Mouse (Mus musculus) bone marrow, adult 2 months (tissue): ENCODE measurements around the gene Iqgap3. TPM values are rescaled to one million over a fixed set of nuclear protein-coding genes. Genes with fewer than 3 reads are reported as not detected.

ENCODE experiments used
- H3K27ac ChIP-seq: fragments of 200-500 bp; 2 replicates; pipeline ENCODE4 v1.5.1; 2012; ENCODE audit warnings: low read depth, mild to moderate bottlenecking, control low read depth, inconsistent platforms, low read length; ENCODE audit not compliant: control insufficient read depth, poor library complexity, insufficient read depth
- H3K4me1 ChIP-seq: fragments of 200-500 bp; 2 replicates; pipeline ENCODE4 v1.6.1; 2011; ENCODE audit warnings: low read length; ENCODE audit not compliant: control insufficient read depth, insufficient read depth
- H3K4me3 ChIP-seq: fragments of 200-500 bp; replicated peaks from 2 replicates; pipeline ENCODE3; 2011; ENCODE audit warnings: mild to moderate bottlenecking, low read depth, low read length, control low read depth; ENCODE audit not compliant: control insufficient read depth
- CTCF ChIP-seq: fragments of 200-500 bp; IDR thresholded peaks from 2 replicates; pipeline ENCODE4 v1.5.1; 2011; ENCODE audit warnings: low read length, control low read depth; ENCODE audit not compliant: control insufficient read depth, insufficient read depth
- POLR2A ChIP-seq: fragments of 200-500 bp; IDR thresholded peaks from 2 replicates; pipeline ENCODE4 v1.6.1; 2011; ENCODE audit warnings: low read depth, mild to moderate bottlenecking, control low read depth, low read length, borderline replicate concordance; ENCODE audit not compliant: control insufficient read depth
- WGBS: fragments of 180-500 bp; shearing (Covaris S2); methylation state at CpG from one replicate; pipeline ENCODE4 v1.1.7; 2018; 5-methylcytosine and 5-hydroxymethylcytosine counted together
- polyA plus RNA-seq: library from polyadenylated mRNA; stranded (reverse); fragments of >200 nt; gene quantifications from 2 replicates; pipeline ENCODE4 v1.2.4, GENCODE M21; 2011; ENCODE audit warnings: low replicate concordance; ENCODE audit not compliant: missing spikeins, insufficient read depth, insufficient read length

Gene Iqgap3
- polyA plus RNA-seq, 1 experiment: 21.5 TPM

- Histone ChIP-seq H3K27ac (no peak overlapping the region), H3K4me3 (no peak overlapping the region), H3K4me1 (no peaks in the 10 kb centered on the region; the same call in 1 of the 2 replicates)
- WGBS: 61% methylated on average over 6 of the region's 6 CpGs
- TF ChIP-seq CTCF (no peak), POLR2A (no peak)
These were observed 20.4 kb downstream of the Iqgap3 start for GRCm38 (mm10) chr3:88102196-88102595.

GRCm38 (mm10) chr3:88102611-88103010 is 20.8 kb downstream of the Iqgap3 start:
- Histone ChIP-seq H3K4me1 (no peaks in the 10 kb centered on the region; the same call in 1 of the 2 replicates), H3K4me3 (no peak overlapping the region), H3K27ac (no peak overlapping the region)
- no peak for TF ChIP-seq POLR2A
- TF ChIP-seq CTCF: no peak
- 24% methylated on average over 6 of the region's 6 CpGs for WGBS

GRCm38 (mm10) chr3:88106126-88106525 is 24.4 kb downstream of the Iqgap3 start:
- Histone ChIP-seq H3K4me3 (no peak overlapping the region), H3K4me1 (peaks cover 1% of the 10 kb centered on the region; the same call in 1 of the 2 replicates), H3K27ac (no peak overlapping the region)
- 91% methylated on average over 4 of the region's 4 CpGs for WGBS
- no peak for TF ChIP-seq POLR2A
- no peak for TF ChIP-seq CTCF

- no peak overlapping the region for H3K27ac ChIP-seq
- 85% methylated on average over 6 of the region's 6 CpGs for WGBS
- H3K4me3 ChIP-seq: no peak overlapping the region
- peaks cover 1% of the 10 kb centered on the region; the same call in 1 of the 2 replicates for H3K4me1 ChIP-seq
- TF ChIP-seq CTCF (no peak), POLR2A (no peak)
These were observed 27.4 kb downstream of the Iqgap3 start for GRCm38 (mm10) chr3:88109126-88109525.

- Histone ChIP-seq H3K4me1 (peaks cover 1% of the 10 kb centered on the region; the same call in 1 of the 2 replicates), H3K27ac (no peak overlapping the region), H3K4me3 (no peak overlapping the region)
- WGBS: 93% methylated on average over 12 of the region's 12 CpGs
- TF ChIP-seq POLR2A (no peak), CTCF (no peak)
These were observed 32.6 kb downstream of the Iqgap3 start for GRCm38 (mm10) chr3:88114396-88114795.

DNA sequence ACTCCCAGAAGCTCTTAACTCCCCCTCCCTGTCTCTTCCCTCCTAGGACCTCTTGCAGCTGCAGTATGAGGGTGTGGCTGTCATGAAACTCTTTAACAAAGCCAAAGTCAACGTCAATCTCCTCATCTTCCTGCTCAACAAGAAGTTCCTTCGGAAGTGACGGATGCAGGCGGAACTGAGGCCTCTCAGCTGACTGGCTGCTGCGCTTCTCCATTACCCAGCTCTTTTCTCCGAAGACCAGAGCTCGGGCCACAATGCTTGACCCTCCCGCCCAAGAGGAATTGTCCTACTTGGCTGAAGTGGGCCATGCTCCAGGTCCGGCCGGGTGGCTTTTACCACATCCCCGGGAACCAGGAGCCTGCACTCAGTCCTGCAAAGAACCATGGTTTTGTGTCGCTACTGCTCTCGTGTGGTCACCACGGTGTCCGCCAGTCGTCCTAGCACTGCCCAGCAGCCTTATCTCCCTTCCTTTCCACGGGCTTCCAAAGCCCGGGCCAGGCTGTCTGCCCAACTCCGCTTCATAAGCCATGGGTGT is 38.4 kb downstream of the Iqgap3 start:
- H3K4me3 ChIP-seq: no peak overlapping the region
- no peak for TF ChIP-seq CTCF
- no peak for TF ChIP-seq POLR2A
- no peak overlapping the region for H3K27ac ChIP-seq
- WGBS: 90% methylated on average over 19 of the region's 19 CpGs
- no peaks in the 10 kb centered on the region for H3K4me1 ChIP-seq

DNA sequence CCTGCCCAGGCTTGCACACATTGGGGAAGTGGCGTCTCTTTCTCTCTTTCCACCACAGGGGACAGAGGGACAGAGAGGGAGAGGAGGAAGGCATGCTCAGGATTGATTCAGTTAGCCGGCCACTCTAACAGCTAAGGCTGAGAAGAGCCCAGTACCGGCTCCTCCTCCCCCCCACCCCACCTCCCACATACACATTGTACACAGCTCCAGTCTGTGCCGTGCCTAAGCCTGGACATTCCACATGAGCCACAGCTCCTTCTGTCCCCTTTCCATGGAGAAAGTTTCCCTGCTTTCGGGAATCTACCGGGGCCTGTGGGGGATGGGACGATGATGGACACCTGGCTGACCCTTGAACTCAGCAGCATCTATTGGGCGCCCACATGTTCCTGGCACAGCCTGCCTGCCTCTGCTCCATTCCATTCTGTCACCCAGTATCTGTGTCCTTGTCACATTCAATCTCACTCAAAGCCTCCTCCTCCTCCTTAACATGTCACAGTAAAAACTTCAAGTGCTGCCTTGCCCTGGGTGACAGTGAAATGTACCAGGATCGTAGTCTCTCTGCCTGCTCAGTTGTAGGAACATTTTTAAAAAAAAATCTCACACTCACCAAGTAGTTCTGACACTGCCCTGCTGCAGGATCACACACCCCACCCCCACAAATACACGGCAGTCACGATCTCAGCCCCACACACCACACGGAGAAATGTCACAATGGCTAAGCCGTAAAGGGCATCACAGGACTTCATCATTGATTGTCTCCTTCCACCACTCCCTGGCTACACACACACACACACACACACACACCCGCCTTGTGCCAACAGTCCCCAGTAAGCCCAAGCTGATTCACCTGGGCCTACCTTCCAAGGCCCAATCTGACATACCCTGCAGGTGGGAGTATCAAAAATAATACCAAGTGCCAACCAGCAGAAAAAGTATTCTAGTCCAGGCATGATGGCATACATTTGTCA is 39.7 kb downstream of the Iqgap3 start:
- H3K4me1 ChIP-seq: no peaks in the 10 kb centered on the region
- H3K27ac ChIP-seq: no peak overlapping the region
- WGBS: 89% methylated on average over 14 of the region's 14 CpGs
- H3K4me3 ChIP-seq: no peak overlapping the region
- no peak for TF ChIP-seq POLR2A
- no peak for TF ChIP-seq CTCF

DNA sequence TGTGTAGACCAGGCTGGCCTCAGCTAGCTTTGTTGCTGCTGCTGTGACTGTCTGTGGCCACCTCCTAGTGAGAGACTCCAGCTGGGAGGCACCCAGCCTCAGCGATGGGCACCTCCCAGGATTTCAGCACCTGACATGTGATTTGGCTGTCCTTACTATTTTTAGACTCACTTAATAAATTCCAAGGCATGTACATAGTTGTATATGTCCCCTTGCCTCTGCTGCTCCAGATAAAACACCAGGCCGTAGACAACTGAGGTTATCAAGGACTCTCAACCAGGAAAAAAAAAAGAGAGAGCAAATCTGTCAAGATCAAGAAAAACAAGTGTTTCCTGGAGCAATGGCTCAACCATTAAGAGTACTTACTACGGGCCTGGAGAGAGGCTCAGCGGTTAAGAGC is 43.4 kb downstream of the Iqgap3 start:
- 66% methylated on average over 4 of the region's 4 CpGs for WGBS
- TF ChIP-seq CTCF (no peak), POLR2A (no peak)

GRCm38 (mm10) chr3:88126181-88126580 is 44.4 kb downstream of the Iqgap3 start:
- no peak overlapping the region for H3K4me3 ChIP-seq
- TF ChIP-seq CTCF (no peak), POLR2A (no peak)
- no peaks in the 10 kb centered on the region for H3K4me1 ChIP-seq
- 87% methylated on average over 7 of the region's 7 CpGs for WGBS
- H3K27ac ChIP-seq: no peak overlapping the region

More for the DNA sequence above, 43.4 kb downstream of the Iqgap3 start:
- no peak overlapping the region for H3K4me3 ChIP-seq
- H3K4me1 ChIP-seq: no peaks in the 10 kb centered on the region
- H3K27ac ChIP-seq: no peak overlapping the region
